Mouse (Mus musculus) right cerebral cortex, postnatal 14 days (tissue): ENCODE results near the gene 2410015M20Rik.
"Not testable (repeated sequence)": the region's sequence is repeated elsewhere in the genome, so short reads cannot be mapped to it uniquely, and the experiment has no call there.

Experiments used
- DNase-seq: peaks from one replicate; pipeline ENCODE4 v3.0.0; 2022

2410015M20Rik gene

DNA sequence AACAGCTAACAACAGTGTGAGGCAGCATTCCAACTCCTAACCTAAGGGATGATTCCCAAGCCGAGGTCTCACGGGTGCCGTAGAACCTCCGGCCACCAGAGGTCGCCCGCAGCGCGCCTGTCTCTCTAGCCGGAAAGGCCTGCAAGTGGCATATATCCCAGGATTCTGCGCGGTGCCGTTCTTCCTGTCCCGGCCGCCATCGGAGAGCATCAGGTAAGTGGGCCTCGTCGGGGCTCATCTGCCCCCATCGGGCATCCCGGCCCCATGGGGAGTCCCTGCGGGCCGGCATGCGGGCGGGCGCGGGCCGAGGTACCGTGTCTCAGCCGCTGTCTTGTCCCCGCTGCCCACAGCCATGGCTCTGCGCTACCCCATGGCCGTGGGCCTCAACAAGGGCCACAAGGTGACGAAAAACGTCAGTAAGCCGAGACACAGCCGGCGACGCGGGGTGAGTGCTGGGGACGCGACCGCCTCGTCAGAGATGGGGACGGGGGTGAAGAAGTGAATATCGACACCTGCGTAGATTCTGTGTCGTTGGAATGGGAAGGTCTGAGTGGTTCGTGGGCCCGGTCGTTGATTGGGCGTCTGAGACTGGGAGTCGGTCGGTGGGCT lies 3.8 kb upstream of the 2410015M20Rik start, which contains the start of gene Rpl36:
Gene Rpl36 (plus strand): TSS at position 181 of the 609 bp plus-strand sequence.
- DNase-seq: peak; percentile 98

DNA sequence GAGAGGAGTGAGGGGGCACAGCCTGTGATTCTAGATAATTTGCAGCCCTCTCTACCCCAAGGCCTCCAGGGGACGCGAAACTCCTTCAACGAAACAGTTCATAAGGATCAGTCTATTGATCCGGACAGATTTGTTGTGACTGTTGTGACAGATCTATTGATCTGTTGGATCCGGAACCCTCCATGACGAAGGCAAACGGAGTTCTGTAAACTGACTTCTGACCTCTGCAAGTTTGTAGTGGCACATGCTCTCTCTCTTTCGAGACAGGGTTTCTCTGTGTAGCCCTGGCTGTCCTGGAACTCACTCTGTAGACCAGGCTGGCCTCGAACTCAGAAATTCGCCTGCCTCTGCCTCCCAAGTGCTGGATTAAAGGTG lies 3.0 kb upstream of the 2410015M20Rik start:
- not testable (repeated sequence) for DNase-seq

DNA sequence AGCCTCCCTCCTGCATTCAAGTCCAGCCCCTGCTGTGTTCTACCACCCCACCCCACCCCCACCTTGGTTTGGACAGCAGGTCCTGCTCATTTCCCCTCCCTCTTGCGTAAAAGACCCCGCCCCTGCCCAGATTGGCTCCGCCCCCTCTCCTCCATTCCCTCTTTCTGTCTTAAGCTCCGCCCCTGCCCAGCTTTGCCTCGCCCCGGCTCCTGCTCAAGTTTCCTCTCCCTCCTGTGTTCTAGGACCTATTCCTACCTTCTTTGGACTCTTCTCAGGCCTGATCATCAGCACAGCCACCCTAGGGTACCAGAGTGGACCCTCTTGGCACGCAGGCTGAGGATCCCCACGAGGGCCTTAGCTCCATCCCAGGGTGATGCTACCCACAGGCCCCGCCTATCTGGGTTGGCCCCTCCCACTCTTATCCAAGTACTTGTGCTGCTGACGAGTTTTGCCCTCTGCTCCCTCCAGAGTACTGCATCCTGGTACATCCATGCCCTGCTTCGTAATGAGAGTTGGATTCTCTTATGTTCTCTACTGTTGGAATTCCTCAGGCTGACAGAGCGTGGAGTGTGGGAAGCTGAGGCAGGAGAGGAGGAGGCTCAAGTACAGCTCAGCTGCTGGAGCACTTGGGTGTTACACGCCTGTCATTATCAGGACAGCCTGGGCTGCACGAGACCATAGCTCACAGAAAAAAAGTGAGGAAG lies 2.4 kb upstream of the 2410015M20Rik start:
- DNase-seq: no peak

DNA sequence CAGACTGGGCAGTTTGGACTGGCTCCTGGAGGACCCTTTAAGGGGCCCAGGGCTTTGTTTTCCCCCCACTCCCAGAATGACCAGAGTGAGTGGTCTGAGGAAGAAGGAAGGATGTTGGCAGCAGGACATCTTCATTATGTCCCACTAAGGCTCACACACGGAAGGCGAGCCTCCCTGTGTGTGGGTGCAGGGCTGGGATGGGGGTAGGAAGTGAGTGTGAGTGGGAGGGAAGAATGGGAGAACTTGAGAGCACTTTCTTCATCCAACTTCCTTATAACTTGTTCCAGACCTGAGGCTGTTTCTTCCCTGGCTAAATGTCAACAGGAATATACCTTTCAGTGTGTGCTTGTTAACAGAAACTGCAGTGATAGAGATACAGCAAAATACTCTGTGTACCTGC lies 1.8 kb upstream of the 2410015M20Rik start:
- DNase-seq: no peak

DNA sequence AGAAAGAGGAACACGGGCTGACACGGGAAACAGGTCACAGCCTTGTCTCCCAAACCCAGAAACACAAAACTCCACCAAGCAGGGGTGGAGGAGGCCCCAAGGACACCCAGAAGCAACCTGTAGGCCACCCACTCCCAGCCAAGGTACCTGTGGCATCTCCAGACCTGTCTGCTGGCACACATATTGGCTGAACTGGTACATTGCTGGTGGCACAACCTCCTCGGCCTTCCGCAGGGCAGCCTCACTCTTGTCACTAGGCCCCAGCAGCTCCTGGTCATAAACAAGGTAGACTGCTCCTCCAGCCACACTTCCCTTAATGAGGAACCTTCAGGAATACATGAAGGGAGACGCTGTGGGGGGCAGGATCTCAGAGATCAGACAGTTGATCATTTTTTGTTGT lies 872 bp downstream of the 2410015M20Rik start:
- DNase-seq: no peak

DNA sequence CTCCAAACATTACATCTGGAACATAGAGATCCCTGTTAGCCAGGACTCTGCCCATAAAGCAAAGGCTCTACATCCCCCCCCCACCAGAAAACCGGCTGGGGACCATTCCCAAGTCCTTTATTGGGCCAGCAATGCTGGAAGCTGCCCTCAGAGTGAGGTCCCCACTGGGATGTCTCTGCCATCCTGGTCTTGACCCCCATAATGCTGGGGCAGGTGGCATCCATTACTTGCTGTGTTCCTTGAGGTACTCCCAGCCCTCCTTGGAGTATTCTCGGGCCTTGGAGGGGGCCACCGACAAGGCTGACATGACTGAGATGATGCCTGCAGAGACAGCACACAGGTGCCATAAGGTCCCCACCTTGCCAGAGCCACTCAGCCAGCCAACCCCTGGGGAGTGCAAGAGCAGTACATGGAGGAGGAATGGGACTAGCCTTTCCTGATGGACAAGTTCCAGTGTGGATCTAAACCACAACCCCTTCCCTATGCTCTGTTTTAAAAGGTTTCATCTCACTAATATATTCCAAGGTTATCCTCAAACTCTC lies 2.0 kb downstream of the 2410015M20Rik start:
- no peak for DNase-seq

DNA sequence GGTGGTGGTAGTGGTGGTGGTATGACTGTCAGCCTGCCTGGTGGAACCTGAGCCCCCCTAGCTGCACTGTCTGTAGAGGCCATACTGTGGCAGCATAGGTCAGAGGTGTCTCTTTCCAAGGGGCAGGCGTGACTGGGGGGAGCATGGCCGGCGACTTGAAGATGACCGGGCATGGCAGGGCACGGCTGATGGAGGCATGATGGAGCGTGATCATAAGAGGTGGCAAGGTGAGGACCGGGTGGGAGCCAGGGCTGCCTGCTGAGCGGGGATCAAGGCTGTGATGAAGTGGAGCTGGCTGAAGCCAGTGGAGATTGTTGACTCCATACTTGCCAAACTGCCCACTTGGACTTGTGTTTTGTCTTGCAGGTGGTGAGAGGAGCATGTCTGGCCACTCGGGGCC lies 4.1 kb downstream of the 2410015M20Rik start:
- DNase-seq: no peak

DNA sequence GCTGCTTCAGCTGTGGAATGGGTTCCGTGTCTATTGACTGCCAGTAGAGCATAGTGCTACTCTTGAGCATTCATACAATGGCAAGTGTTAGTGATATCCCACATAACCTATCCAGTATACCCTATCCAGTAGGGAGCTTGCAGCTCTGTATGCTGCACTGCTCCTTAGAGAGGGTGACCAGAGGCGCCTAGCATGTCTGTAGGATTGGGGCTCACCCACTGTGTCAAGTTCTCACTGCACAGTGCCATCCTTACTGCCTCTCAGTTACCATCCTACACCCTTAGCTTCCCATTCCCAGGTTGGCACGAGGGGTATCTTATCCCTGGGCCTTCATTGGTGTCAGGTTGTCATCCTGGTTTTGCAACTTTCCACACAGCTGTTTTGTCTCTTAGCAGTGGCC lies 5.1 kb downstream of the 2410015M20Rik start:
- no peak for DNase-seq

DNA sequence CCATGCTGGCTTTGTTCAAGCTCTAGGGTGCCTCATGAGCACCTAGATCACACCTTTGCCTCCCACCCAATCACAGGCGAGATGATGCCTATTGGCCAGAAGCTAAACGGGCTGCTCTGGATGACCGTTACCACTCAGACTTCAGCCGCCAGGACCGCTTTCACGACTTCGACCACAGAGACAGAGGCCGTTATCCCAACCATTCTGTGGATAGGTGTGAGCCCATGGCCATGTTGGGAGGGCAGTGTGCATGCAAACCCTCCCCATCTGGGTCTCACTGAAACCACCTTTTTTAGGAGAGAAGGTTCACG lies 5.5 kb downstream of the 2410015M20Rik start:
- no peak for DNase-seq

DNA sequence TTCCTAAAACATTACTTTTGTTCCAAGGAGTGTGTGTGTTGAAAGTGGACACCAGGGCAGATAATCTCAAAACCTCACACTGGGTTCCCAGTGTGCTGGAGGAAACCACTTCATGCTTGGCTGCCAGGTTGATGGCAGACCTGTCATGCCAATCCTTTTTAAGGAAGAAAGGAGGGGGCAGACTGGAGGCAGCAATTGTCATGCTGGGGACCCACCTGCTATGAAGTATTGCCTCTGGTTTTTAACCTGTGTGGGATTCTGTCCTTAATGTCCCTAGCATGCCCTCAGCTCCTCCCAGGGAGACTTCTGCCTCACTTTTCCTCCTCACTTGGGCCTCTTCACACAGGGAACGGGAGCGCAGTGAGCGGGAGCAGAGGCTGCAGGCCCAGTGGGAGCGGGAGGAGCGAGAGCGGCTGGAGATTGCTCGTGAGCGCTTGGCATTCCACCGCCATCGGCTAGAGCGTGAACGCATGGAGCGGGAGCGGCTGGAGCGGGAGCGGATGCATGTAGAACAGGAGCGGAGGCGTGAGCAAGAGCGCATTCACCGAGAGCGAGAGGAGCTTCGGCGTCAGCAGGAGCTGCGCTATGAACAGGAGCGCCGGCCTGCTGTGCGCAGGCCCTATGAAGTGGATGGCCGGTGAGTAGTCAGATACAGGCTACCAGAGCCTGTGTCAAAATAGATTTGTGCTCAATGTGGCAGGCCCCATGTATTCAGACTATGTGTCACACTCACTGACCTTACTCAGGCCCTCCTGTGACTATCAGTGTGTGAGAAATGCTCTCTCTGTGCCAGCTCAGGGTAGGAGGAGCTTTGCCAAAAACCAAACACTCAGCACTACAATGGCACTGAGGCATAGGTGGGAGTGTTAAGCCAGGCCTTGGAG lies 6.1 kb downstream of the 2410015M20Rik start:
- DNase-seq: no peak

DNA sequence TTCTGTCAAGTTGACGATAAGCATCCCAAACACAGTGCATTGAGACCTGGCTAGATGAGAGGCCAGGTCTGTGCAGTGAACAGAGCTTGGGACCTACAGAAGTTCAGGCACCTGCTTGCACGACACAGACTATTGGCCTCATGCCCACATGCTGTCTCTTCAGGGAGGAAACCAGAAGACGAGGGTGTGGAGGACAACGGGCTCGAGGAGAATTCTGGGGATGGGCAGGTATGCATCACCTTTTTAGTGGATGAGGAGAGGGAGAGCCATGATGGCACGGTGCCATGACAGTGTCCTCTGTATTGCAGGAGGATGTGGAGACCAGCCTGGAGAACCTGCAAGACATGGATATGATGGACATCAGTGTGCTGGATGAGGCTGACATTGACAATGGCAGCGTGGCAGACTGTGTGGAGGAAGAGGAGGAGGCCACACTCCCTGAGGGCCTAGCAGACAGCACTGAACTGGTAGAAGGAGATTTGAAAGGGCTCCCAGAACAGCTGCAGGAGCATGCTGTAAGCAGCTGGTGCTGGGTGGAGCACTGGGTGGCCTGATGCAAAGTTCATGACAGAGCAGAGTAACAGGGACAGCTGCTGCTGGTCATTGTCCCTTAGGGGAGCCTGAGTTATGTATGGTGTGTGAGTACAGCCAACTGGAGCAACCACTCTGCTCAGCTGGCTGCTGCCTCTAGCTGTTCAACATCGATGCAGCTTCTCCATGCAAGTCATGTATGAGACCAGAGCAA lies 15.9 kb downstream of the 2410015M20Rik start:
- DNase-seq: no peak

DNA sequence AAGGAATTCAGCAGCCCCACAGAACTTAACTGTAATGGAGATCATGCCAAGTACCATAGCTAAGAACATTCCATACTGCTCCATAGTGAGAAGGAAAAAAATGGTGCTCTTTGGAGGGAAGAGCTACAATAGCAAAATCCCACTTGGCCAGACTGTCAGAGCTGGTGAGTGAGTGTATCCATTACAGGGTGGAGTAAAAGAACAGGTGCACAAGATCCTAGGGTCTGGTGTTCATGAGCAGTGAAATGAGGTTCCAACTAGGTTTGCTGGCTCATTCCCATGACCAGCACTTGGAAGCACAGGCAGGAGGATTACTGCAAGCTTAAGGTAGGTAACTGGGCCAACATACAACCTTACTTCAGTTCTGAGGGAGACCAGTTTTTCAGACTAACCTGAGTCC lies 17.0 kb downstream of the 2410015M20Rik start:
- DNase-seq: no peak

DNA sequence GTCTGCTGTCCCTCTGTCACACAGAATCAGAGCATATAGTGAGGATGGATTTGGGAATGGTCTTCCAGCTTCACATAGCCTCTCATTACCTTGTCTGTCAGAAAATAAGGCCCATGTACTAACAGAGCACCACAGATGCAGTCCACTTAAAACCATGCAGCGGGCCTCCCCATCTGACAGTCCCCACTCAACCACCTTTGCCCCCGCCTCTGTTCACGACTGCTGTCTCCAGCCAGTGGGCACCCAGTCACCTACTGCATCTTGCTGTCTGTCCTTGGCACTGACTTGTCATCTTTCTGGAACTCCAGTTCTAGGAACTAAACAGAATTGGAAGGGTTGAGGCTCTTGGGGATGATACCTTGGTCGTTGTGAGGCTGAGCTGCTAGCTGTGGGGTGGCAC lies 20.6 kb downstream of the 2410015M20Rik start:
- no peak for DNase-seq

DNA sequence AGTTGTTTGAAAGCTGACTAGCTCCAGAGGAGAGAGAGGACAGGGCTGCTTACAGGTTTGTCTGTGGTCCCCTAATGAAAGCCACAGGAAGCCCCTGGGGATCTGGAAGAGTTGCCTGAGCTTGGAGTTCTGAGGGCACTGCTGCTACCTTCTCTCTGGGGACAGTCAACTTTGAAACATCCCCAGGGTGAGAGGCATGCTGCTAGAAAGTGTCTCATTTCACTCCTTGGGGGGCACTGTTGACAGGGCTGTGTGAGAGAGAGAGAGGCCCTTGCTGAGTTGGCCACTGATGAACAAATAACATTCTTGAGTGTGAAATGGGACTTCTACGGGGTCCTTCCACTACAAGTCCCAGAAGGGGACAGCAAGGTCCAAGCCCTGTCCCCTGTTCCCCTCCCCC lies 21.8 kb downstream of the 2410015M20Rik start:
- DNase-seq: no peak

DNA sequence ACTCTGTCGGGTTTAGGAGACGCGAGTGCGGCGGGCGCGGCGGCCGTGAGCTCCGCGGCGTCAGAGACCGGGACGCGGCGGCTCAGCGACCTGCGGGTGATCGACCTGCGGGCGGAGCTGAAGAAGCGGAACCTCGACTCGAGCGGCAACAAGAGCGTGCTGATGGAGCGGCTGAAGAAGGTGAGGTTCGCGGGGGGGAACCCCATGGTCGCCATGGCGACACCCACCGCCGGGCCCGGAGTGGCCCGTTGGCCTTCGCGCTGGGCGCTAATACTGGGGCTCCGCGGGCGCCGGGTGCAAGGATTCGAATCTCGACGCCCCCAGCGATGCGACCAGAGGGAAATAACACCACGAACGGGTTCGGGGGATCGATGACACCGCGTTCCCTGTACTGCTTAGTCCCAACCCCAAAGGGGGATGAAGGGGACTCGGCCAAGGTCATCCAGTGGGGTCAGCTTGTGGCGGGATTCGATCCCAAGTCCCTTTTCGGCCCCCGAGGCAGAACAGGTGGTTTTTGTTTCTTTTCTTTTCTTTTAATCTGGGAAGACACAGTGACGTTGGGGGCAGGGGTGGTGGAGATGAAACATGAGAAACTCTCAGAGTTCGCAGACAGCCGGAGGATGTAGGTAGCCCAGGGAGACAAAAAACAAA lies 24.3 kb downstream of the 2410015M20Rik start:
- peak; percentile 47 for DNase-seq

DNA sequence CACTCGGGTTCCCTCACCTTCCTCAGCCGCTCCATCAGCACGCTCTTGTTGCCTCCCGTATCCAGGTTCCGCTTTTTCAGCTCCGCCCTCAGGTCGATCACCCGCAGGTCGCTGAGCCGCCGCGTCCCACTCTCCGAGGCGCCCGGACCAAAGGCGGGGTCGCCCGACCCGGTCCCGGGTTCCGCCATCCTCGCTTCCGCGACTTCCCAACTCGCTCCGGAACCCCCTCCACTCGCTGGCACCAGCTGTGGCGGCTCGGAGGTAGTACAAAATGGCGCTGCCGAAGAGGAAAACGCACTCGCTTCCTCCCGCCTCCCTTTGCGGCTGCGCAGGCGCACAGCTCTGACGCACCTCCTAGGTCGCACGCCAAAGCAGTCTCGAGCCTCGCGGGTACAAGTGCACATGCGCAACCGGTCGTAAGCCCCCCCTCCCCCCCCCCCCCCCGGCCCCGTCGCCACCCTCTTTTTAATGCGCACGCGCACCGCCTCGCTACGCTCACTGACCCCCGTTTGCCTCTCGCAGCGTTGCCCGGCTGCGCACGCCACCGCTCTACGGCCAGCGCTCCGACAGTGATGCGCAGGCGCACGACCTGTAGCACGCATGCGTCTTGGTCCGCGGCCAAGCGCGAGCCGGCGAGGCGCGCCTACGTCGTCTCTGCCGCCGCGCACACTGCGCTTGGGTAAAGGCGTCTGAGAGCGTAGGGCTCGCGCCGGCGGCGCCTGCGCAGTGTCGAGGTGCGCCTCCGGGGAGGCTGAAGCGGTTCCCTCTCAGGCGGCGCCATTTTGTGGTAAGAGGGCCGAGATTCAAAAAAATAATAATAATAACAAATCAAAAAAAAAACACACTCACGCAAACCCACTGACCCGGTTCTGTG lies 25.1 kb downstream of the 2410015M20Rik start, which contains the start of the genes Safb2 and Safb:
Gene Safb2 (minus strand): TSS at position 329 of the 874 bp plus-strand sequence.
Gene Safb (plus strand): TSS at position 569 of the 874 bp plus-strand sequence.
- peak; percentile 99 for DNase-seq

DNA sequence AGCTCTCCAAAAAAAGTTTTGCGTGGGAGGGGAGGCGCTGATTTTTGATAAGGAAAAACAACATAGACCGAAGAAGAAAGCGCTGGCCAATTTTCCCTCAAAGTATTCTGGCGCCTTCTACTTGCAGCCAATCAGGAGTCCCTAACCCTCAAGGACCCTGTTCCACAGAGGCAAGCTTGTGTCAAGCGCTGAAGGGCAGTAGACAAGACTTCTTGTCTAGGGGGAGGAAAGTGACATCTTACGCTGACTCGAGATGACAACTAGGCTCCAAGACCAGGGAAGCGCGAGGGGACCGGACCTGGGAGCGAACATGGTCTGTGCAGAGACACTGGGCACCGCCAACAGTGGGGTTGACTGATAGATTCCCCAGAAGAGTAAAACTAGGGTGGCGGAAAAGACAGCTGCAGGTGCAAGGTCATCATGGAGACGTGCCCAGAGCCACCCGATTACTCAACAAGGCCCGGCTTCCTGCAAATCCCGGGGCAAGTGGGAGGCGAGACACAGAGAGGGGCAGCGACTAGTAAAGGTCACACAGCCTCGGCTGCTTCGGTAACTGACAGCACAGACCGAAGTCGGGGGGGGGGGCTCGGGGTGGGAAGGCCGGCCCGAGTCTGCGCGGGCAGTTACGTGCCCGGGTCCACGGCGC lies 25.8 kb downstream of the 2410015M20Rik start:
- DNase-seq: no peak

DNA sequence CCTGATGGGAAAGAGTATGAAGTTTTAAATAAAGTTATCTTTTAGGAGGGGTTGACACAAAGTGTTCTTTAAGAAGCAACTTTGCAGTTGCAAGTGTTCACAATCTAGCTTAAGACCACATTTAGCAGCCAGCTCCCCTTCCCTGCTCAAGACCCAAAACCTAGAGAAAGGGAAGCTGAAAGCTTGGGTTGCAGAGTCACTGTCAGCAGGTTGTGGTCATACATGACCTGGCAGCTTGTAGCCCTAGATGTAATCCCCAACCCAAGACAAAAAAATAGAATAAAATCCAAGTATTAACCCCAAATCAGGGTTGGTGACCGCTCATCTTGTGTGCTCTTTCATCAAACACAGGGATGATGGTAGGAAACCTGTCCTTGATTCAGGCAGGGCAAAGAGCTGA lies 26.5 kb downstream of the 2410015M20Rik start:
- no peak for DNase-seq

DNA sequence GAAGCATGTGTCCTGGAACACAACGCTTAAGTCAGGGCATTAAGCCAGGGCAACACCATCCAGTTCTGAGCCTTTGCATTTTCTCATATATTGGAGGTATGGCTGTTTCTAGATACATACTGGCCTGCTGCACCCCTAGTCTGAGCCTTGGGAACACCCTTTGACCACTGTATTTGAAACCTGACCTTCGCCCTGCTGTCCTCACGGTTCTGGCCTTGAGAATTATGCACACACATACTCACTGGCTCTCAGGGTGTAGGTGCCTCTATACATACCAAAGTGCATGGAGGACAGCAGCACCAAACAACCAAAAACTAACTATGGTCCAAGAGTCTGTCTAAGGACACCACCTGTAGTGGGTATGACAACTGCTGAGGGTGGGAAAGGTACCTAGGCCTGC lies 36.6 kb downstream of the 2410015M20Rik start:
- no peak for DNase-seq

DNA sequence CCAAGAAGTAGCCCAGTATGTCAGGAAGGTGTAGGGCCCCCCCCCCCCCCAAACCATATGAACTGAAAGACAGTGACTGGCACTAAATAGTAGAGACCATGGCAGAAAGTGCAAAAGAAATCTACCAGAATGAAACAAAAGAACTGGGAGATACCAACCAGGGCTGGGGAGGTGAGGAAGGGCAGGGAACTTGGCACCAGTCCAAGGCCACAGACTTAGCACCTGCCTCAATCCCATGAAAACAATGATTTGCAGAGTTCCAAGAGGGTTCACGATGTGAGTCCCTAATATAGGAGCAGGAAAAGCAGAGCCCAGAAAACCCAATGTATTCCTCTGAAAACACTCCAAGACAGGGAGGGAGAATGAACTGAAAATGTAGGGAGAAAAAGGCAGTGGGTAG lies 37.4 kb downstream of the 2410015M20Rik start:
- no peak for DNase-seq

DNA sequence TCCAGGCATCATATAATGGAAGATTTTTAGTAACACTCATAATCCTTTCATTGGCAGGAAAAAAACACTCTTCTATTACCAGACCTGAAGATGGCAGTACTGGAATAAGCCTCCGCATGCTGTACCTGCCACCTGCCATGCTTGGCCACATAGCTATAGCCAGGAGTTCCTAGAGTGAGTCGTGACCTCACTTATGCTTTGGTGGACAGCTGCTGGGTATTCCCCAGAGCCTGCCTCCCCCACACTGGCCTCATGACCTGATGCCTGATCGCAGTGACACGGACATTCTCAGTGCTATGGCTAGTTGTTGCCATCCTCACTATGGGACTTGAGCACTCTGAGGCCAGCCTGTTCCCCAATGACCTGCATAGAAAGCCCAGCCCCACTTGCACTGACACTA lies 39.3 kb downstream of the 2410015M20Rik start:
- DNase-seq: no peak
